Mouse (Mus musculus): Measurements from ENCODE around the gene Eloa.

GRCm38 (mm10) chr4:136070592-136070991 lies 49.0 kb upstream of the Eloa start:
- no peak for TF ChIP-seq CTCF (IDR thresholded peaks at IDR 0.05; ENCODE audit: extremely low read depth, insufficient read length, insufficient replicate concordance, low read depth, low read length)
- no peak for TF ChIP-seq POLR2A (IDR thresholded peaks at IDR 0.05; ENCODE audit: low read depth, low read length)
